Mouse (Mus musculus): Measurements from ENCODE around the gene Pak2. TPM values are rescaled to one million over a fixed set of nuclear protein-coding genes. Genes with fewer than 3 reads are reported as not detected.
"Not testable (repeated sequence)": the region's sequence is repeated elsewhere in the genome, so short reads cannot be mapped to it uniquely, and the experiment has no call there.

Pak2 gene
- polyA plus RNA-seq, 1 experiment from 2014 or later = 39.8 TPM

GRCm38 (mm10) chr16:32091466-32091865 is 12.3 kb upstream of the Pak2 start:
- ATAC-seq (ENCODE audit: insufficient read depth) = no peak
- no peak overlapping the region for H3K9ac ChIP-seq
- H3K4me3 ChIP-seq (ENCODE audit: low read depth, low read length) = no peak overlapping the region
- no peak overlapping the region for H3K27ac ChIP-seq (ENCODE audit: low read depth)
- peaks cover 64% of the 10 kb centered on the region for H3K36me3 ChIP-seq (ENCODE audit: insufficient read depth)
- no peak overlapping the region for H3K4me2 ChIP-seq
- no peak for DNase-seq
- H3K27me3 ChIP-seq (ENCODE audit: insufficient read depth, low read length) = no peaks in the 10 kb centered on the region
- H3K9me3 ChIP-seq (ENCODE audit: low read depth, low read length) = no peaks in the 10 kb centered on the region
- TF ChIP-seq CTCF (IDR thresholded peaks at IDR 0.05; ENCODE audit: low read depth) = no peak
- 91% methylated on average over 7 of the region's 7 CpGs for WGBS
- H3K4me1 ChIP-seq (ENCODE audit: insufficient read depth) = no peaks in the 10 kb centered on the region

GRCm38 (mm10) chr16:32087629-32088443 is 8.7 kb upstream of the Pak2 start:
- WGBS = 60% methylated on average over 17 of the region's 17 CpGs
- H3K27me3 ChIP-seq (ENCODE audit: insufficient read depth, low read length) = no peaks in the 10 kb centered on the region
- peaks cover 80% of the 10 kb centered on the region for H3K36me3 ChIP-seq (ENCODE audit: insufficient read depth)
- H3K9ac ChIP-seq = no peak overlapping the region; the same call in 1 of the 2 replicates
- no peak for TF ChIP-seq CTCF (IDR thresholded peaks at IDR 0.05; ENCODE audit: low read depth)
- no peaks in the 10 kb centered on the region for H3K4me1 ChIP-seq (ENCODE audit: insufficient read depth)
- H3K9me3 ChIP-seq (ENCODE audit: low read depth, low read length) = no peaks in the 10 kb centered on the region
- H3K4me3 ChIP-seq (ENCODE audit: low read depth, low read length) = no peak overlapping the region
- H3K4me2 ChIP-seq = no peak overlapping the region
- ATAC-seq (ENCODE audit: insufficient read depth) (no peak), DNase-seq (peak; percentile 42)
- H3K27ac ChIP-seq (ENCODE audit: low read depth) = peak overlapping the region; percentile 8; the same call in 1 of the 2 replicates

- Histone ChIP-seq H3K4me2 (peak overlapping the region; percentile 66), H3K36me3 (ENCODE audit: insufficient read depth) (peaks cover 10% of the 10 kb centered on the region; the same call in 1 of the 2 replicates), H3K4me3 (ENCODE audit: low read depth, low read length) (peak overlapping the region; percentile 73), H3K27ac (ENCODE audit: low read depth) (peak overlapping the region; percentile 91), H3K27me3 (ENCODE audit: insufficient read depth, low read length) (no peaks in the 10 kb centered on the region), H3K9me3 (ENCODE audit: low read depth, low read length) (no peaks in the 10 kb centered on the region), H3K9ac (peak overlapping the region; percentile 96), H3K4me1 (ENCODE audit: insufficient read depth) (peaks cover 10% of the 10 kb centered on the region; the same call in 1 of the 2 replicates)
- ATAC-seq (ENCODE audit: insufficient read depth) (no peak), DNase-seq (peak; percentile 66)
- TF ChIP-seq CTCF (IDR thresholded peaks at IDR 0.05; ENCODE audit: low read depth) = no peak
- WGBS = under 1% methylated on average over 30 of the region's 30 CpGs
These were observed 643 bp downstream of the Pak2 start for GRCm38 (mm10) chr16:32078408-32078990.

GRCm38 (mm10) chr16:32077648-32078407 is 1.3 kb downstream of the Pak2 start:
- Histone ChIP-seq H3K27me3 (ENCODE audit: insufficient read depth, low read length) (no peaks in the 10 kb centered on the region), H3K27ac (ENCODE audit: low read depth) (peak overlapping the region; percentile 91), H3K9me3 (ENCODE audit: low read depth, low read length) (no peaks in the 10 kb centered on the region), H3K9ac (peak overlapping the region; percentile 96), H3K36me3 (ENCODE audit: insufficient read depth) (peaks cover 7% of the 10 kb centered on the region; the same call in 1 of the 2 replicates), H3K4me1 (ENCODE audit: insufficient read depth) (peaks cover 10% of the 10 kb centered on the region; the same call in 1 of the 2 replicates), H3K4me2 (peak overlapping the region; percentile 66), H3K4me3 (ENCODE audit: low read depth, low read length) (peak overlapping the region; percentile 73)
- 2% methylated on average over 13 of the region's 13 CpGs for WGBS
- ATAC-seq (ENCODE audit: insufficient read depth) (no peak), DNase-seq (peak; percentile 50)
- TF ChIP-seq CTCF (IDR thresholded peaks at IDR 0.05; ENCODE audit: low read depth) = no peak

- peak; percentile 41 for DNase-seq
- Histone ChIP-seq H3K9ac (no peak overlapping the region), H3K27me3 (ENCODE audit: insufficient read depth, low read length) (no peaks in the 10 kb centered on the region), H3K4me2 (peak overlapping the region; percentile 32; the same call in 1 of the 2 replicates), H3K4me3 (ENCODE audit: low read depth, low read length) (no peak overlapping the region), H3K36me3 (ENCODE audit: insufficient read depth) (no peaks in the 10 kb centered on the region; the same call in 1 of the 2 replicates), H3K9me3 (ENCODE audit: low read depth, low read length) (no peaks in the 10 kb centered on the region), H3K27ac (ENCODE audit: low read depth) (no peak overlapping the region), H3K4me1 (ENCODE audit: insufficient read depth) (peaks cover 10% of the 10 kb centered on the region; the same call in 1 of the 2 replicates)
- 40% methylated on average over 3 of the region's 3 CpGs for WGBS
- TF ChIP-seq CTCF (IDR thresholded peaks at IDR 0.05; ENCODE audit: low read depth) = no peak
- ATAC-seq (ENCODE audit: insufficient read depth) = no peak
These were observed 2.7 kb downstream of the Pak2 start for GRCm38 (mm10) chr16:32076406-32076805.

GRCm38 (mm10) chr16:32075762-32076161 is 3.4 kb downstream of the Pak2 start:
- WGBS = 61% methylated on average over 1 of the region's 1 CpGs
- H3K9me3 ChIP-seq (ENCODE audit: low read depth, low read length) = no peaks in the 10 kb centered on the region
- no peak overlapping the region for H3K27ac ChIP-seq (ENCODE audit: low read depth)
- H3K4me3 ChIP-seq (ENCODE audit: low read depth, low read length) = no peak overlapping the region
- H3K27me3 ChIP-seq (ENCODE audit: insufficient read depth, low read length) = no peaks in the 10 kb centered on the region
- no peaks in the 10 kb centered on the region; the same call in 1 of the 2 replicates for H3K36me3 ChIP-seq (ENCODE audit: insufficient read depth)
- DNase-seq = no peak
- H3K4me2 ChIP-seq = no peak overlapping the region
- TF ChIP-seq CTCF (IDR thresholded peaks at IDR 0.05; ENCODE audit: low read depth) = no peak
- H3K4me1 ChIP-seq (ENCODE audit: insufficient read depth) = peaks cover 10% of the 10 kb centered on the region; the same call in 1 of the 2 replicates
- no peak overlapping the region for H3K9ac ChIP-seq
- ATAC-seq (ENCODE audit: insufficient read depth) = no peak

- 51% methylated on average over 3 of the region's 4 CpGs for WGBS
- not testable (repeated sequence) for ATAC-seq (ENCODE audit: insufficient read depth); H3K9me3 ChIP-seq (ENCODE audit: low read depth, low read length); H3K27me3 ChIP-seq (ENCODE audit: insufficient read depth, low read length); H3K27ac ChIP-seq (ENCODE audit: low read depth); DNase-seq; H3K4me3 ChIP-seq (ENCODE audit: low read depth, low read length); H3K36me3 ChIP-seq (ENCODE audit: insufficient read depth); H3K4me1 ChIP-seq (ENCODE audit: insufficient read depth); H3K9ac ChIP-seq; H3K4me2 ChIP-seq
These were observed 9.1 kb downstream of the Pak2 start for GRCm38 (mm10) chr16:32070070-32070469.

Measured in lung, embryonic 14.5 days (tissue).